Mouse (Mus musculus) c-Kit-positive CD71-negative TER-119-negative erythroid progenitor cells, embryonic 14.5 days (primary cell): ENCODE measurements around the gene Olfr1394.
A peak's percentile ranks its signal among the peaks of the same experiment; 100 is the strongest.
"Not testable (repeated sequence)": the region's sequence is repeated elsewhere in the genome, so short reads cannot be mapped to it uniquely, and the experiment has no call there.

ENCODE experiments used
- DNase-seq: peaks from one replicate; pipeline ENCODE4 v3.0.0-alpha.2; 2013; ENCODE audit warnings: low read depth

The Olfr1394 gene

DNA sequence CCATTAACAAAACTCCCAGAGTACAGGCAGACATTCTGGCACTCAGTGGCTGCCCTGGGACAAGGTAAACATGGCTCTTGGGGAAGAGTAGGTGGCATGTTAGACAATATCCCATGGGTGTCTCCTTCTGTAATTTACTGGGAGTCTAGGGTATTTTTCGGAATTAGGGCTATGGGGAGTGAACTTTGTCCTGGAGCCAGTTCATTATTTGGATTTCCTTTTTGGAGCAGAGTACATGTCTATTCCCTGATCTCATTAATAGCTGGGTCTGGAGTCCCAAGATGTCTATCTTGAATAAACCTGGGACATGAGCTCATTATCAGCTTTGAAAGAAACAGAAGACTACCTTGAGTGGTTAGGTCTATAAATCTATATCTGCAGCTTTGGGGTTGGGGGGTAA, at the start of gene Olfr1394:
Gene Olfr1394 (plus strand): TSS at position 301 of the 400 bp plus-strand sequence.
- DNase-seq = no peak

DNA sequence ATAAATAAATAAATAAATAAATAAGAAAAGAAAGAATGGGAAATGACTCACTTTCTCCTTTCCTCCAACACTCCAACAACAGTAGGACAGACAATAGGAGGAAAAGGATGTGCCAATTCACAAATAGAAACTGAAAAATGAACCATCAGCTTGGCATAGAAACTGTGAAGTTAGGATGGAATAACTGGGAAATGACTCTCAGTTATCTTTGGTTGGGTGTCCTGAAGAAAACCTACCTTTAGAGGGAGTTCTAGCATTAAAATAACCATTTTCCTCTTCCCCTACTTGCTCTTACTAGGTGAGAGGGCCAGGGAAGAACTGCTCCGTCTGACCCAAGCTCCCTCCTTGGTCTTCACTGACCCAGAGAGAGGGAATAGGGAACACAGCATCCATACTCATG, 48.4 kb upstream of the Olfr1394 start:
- no peak for DNase-seq

DNA sequence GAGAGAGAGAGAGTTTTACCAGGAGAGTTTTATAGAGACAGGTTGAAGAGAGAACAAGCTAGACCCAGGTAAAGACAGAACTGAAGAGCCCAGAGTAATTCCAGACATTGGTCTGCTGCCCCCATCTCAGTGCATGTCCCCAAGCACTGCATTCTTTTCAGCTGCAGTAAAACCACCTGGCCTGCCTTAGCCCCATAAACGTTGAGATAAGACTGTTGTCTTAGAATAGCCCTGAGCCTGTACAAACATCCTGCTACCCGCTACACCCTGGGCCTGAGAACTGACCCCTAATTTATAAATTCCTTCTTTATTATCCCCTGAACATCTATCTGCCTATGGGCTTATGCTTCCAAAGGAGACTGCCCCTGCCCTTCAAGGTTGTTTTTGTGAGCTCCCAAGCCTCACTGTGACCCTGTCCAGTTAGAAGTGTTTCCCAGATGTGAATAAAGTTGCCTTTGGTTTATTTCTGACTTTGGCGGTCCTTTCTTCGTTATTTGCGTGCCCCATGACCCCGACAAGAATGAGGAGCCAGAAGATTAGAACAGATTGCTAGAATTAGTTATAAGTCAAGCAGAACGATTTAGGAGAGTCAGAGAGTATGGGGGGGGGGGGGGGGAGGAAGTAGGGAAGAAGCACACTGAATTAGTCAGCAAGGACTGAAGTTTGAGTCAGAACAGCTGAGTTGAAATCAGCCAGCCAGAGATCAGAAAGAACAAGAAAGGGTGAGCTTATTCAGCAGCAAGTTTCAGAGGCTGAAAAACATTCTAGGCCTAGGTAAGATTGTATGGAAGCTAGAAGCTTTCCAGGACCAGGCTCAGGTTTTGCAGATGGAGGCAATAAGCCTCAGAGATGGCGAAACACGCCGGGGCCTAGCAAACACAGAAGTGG, 46.3 kb upstream of the Olfr1394 start:
- DNase-seq = no peak

DNA sequence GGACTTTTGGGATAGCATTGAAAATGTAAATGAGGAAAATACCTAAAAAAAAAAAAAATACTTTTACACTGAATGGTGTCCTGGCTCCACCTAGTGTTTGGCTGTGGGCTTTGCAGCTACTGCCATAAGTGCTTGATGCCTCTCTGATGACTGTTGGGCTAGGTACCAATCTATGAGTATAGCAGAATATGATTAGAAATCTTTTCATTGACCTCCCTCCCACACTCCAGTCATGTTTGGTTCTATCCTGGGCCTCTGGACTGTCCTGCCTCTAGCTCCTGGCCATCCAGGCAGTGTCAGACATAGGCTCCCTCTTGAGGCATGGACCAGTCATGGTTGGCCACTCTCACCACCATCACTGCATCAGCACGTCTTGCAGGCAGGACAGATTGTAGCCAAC, 45.3 kb upstream of the Olfr1394 start:
- no peak for DNase-seq

DNA sequence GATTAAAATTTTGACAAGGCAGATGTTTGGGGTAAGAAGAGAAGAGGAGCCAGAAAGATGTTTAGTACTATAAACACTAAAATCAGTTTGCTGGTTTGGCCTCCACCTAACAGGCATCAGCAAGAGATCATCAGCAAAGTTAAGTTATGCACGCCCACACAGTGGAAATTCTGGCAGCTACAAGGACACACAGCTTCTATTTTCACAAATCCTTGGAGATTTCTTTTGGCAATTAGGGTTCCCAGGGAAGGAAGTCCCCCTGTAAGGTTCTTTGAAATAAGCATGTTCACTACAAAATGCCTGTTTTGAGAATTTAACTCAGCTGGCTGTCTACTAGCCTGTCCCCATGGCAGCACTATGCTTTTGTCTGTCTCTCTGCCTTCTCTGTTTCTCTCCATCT, 43.2 kb upstream of the Olfr1394 start:
- no peak for DNase-seq

DNA sequence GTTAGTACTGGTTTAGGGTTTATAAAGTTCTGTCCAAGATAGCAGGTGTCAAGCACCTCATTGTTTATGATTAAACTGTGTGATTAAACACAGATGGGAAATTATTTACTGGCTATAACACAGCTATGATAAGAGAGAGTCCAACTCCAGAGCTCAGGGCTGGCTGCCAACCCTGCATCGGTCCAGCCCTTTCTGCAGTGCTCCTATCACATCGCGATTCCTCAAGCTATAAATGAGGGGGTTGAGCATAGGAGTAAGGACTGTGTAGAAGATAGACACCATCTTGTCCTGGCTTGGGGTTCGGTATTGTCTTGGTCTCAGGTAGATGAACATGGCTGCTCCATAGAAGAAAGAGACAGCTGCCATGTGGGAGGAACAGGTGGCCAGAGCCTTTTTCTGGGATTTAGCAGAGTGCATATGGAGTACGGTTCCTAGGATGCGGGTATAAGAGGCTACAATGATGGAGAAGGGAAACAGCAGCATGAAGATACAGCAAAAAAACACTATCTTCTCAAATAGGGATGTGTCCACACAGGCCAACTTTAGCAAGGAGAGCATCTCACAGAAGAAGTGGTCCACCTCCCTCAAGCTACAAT, 41.5 kb upstream of the Olfr1394 start:
- no peak for DNase-seq

DNA sequence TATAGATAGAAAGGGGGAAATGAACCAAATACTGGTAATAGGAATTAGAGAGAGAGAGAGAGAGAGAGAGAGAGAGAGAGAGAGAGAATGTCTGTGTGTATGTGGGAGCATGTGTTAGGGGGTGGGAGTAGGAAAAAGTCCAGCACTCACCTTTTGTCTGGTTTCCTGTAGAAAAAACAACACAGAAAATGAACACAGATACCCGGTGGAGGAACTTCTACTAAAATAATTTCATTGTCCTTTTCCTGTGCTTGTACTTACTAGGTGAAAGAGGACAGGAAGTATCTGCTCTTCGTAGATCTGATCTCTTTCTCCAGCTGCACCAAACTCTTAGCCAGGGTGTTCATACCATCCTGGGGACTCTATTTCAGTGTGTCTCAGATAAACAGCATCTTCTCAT, 40.0 kb upstream of the Olfr1394 start:
- no peak for DNase-seq

DNA sequence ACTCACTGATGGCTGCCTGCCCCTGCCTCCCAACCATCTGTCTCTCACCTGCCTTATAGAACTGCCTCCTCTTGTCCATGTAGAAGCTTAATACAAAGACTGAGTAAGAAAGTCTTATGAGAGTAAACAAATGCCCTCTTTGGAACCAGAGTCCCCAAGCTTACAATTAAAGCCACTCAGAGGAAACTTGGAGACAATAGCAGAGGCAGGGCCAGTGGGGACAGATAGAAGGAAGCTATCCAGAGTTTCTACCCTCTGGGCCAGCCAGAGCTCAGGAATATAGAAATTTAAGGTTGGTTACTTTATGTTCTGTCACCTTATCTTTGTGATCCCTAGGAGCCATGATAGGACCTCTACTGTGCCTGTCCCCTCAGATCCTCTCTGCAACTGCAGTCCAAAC, 39.4 kb upstream of the Olfr1394 start, which contains the start of gene Olfr1396:
Gene Olfr1396 (minus strand): TSS at position 101 of the 400 bp plus-strand sequence.
- no peak for DNase-seq

DNA sequence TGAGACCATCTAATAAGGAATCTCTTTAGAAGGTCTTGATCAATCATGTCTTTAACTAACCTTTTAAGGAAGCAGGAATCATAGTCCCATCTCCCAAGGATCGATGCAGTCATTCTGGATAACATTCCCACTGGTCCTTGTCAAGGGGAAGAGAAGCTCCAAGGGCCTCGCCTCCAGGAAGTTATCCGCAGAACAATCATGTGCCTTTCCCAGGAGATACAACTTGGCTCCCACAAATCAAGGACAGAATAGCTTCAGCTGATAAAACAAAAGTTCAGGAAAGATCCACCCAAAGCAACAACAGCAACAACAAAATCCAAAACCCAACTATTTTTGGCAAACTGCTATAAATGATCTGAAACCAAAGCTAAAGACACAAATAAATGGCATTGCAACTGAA, 34.5 kb upstream of the Olfr1394 start:
- no peak for DNase-seq

DNA sequence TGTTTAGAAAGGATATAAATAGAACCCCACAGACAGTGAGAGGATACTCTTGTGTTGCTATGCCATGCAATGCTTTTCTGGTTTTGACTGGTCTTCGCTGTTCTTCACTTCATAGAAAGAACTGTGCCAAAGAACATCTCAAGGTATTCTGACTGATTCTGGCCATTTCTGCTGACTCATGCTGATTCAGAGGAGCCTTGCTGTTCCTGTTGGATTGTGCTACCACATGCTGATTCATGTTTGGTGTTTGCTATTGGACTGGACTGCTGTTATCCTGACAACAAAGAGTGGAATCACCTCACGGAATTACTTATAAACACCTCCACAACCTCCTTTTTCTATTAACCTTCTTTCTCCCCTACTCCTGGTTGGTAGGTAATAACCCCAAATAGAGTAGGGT, 30.0 kb upstream of the Olfr1394 start:
- DNase-seq = no peak

DNA sequence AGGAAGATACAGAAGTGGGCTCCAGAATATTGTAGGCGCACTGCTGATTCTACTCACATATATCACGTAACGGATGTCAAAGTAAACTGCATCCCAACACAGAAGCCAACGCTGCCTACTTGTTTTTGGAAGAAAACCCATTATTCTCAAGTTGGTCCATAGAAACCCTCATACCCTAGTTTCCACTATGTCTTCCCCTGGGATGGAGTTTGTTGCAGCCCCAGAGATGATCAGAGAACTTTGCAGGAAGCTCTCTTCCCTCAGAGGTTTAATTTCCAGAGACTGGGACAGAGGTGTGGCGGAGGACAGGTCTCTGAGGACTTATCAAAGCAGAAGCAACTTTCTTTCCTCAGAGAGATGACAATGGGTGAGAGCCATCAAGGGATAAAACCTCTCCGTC, 12.2 kb upstream of the Olfr1394 start, which contains the start of gene Olfr1395:
Gene Olfr1395 (plus strand): TSS at position 301 of the 400 bp plus-strand sequence.
- no peak for DNase-seq

DNA sequence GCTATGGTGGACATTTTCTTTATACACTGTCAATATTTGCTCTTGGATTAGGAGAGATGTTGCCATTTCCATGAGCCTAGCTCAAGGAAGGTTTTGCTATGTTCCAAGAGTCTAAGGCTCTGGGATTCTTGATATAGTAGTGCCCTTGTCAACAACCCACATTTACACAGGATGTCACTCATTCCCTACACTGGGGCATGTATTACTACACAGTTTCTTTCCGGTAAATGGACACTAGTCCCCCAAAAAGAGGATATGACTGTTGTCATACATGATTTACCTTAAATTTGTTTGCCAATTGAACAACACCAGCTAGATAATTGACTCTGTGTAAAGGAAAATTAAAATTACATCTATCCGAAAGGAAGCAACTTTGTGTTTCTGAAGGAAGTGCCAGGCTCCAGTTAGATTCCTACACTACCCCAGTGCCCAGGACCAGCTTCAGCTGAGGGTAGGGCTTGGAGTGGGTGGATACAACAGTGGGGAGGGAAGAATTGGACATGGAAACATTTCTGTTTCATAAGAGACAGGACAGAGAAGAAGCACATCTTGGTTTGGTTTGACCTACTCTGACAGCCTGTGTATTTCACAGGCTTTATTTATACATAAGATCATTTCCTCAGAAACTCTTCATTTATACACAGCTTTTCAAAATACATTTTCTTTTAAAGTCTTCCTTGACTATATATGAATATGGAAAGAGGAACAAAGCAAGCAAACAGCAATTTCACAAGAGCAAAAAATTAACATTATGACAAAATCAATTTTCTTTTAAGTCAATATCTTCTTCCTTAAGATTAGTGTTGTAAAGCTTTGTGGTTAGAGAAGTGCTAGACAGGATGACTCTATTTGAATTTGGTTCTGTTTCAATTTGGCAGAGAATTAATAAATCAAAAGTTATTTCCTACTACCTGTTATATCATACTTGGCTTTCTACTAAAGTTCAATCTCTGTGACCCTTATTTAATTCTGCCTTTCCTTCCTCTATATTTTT, 2.9 kb downstream of the Olfr1394 start:
- no peak for DNase-seq

DNA sequence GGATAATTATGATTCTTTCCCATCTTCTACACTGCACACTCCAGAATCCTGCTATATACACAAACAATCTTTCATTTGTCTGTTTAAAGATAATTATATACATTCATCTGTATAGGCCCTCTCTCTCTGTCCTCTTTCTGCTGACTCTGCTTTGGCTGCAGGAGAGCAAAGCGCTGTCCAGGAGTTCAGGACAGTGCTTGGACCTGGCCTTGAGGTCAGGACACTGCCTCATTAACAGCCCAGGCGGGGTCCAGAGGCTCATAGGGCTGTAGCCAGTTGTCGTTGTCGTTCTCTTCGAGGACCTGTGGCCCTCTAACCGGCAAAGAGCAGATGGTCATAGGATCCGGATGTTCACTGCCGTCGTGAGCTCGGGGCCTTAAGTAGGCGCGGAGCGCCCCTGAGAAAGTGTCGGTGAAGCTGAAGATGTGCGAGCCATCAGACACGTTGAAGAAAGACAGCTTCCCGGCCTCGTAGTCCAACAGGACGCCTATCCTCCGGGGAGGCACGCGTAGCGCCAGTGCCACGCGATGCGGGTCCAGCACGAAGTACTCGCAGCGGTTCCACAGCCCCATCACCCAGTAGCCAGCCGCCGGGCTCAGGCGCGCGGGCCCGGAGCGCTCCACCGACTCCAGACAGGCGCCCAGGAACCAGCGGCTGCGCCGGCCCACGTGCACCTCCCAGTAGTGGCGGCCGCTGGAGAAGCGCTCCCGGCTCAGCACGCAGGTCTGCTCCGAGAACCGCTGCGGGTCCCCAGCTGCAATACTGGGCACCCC, 14.8 kb downstream of the Olfr1394 start:
- no peak for DNase-seq

DNA sequence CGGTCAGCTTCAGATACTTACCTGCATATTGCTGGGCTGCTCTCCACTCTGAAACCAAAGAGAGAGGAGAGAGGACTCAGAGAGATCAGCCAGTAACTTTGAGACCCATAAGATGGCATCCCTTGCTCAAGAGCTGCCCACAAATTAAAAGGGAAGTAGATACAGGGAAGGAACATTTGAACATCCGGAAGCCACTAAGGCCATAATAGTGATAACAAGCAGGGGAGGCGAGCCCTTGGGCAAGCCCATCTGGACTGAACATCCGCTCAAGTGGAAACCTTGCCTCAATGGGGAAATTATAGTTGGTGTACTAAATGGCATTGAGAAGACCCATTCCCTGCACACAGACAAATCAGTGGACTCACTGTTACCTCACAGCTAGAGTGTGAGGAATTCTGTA, 16.4 kb downstream of the Olfr1394 start:
- peak; percentile 37 for DNase-seq

DNA sequence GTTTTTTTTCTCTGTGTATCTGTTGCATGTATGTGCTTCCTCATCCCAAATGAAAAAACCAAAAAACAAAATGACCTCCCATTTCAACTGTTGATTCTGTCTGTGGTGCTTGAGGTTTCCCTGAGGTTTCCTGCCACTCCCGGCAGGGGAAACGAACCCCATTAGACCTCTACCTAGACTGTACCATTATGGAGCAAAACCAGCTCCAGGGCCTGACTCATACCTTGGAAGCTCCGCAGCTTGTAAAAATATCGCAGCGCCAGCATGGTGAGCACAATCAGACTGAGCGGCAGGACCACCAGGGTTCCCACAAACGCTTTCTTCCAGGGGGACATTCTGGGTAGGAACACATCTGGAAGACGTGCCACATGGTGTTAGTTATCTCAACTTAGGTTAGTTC, 21.2 kb downstream of the Olfr1394 start:
- peak; percentile 51 for DNase-seq

DNA sequence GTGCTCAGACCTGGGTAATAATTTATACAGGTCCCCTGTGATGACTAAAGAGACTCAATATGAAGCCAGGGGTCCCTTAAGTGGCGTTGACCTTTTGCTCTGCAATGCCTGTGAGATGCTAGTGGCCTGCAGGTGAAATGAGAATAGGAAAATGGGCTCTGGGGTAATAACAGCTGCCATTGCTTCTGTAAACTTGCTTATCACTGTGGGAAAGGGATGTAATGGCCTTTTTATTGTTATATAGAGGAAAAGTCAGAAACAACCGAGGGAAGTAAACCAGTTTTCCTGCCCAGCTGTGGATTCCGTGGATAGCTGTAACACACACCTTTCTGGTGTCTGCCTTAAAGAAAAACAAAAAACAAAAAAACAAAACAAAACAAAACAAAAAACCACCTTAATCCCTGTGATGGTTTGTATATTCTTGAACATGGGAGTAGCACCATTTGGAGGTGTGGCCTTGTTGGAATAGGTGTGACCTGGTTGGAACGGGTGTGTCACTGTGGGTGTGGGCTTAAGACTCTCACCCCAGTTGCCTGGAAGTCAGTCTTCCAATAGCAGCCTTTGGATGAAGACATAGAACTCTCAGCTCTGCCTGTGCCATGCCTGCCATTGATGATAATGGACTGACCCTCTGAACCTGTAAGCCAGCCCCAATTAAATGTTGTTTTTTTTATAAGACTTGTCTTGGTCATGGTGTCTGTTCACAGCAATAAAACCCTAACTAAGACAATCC, 22.0 kb downstream of the Olfr1394 start:
- not testable (repeated sequence) for DNase-seq

DNA sequence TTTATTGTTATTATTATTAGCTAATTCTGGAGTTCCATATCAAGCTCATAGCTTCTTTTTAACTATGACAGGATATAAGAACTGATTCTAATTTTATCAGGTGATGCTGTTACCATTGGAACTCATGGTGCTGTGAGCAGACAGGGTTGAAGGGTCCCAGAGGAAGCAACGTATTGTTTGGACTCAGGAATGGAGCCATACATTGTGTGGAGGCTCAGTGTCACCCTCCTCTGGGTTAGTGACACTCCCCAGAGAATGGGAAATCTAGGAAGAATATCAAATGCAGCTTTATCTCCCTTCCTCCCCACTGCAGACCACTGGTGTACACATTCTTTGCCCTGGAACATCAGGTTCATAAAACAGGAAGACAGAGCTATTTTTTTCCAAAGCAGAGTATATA, 29.0 kb downstream of the Olfr1394 start:
- DNase-seq = no peak

DNA sequence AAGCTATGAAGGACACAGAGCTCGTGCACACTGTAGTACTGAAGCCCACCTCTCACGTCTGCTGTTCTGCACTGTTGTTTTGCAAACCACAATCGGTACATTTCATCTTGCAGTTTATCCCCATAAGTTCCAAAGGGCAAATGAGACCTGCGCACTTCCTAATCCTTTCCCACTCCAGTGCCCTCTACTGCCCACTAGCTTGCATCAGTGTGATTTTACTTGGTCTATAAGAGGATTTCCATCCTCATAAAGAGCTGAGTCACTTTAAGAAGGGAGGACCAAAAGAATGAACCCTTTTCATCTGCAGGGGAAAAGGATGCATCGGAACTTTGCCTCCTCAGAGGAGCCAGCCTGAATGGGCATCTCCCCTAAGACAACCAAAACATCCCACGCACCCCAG, 32.3 kb downstream of the Olfr1394 start:
- DNase-seq = no peak

DNA sequence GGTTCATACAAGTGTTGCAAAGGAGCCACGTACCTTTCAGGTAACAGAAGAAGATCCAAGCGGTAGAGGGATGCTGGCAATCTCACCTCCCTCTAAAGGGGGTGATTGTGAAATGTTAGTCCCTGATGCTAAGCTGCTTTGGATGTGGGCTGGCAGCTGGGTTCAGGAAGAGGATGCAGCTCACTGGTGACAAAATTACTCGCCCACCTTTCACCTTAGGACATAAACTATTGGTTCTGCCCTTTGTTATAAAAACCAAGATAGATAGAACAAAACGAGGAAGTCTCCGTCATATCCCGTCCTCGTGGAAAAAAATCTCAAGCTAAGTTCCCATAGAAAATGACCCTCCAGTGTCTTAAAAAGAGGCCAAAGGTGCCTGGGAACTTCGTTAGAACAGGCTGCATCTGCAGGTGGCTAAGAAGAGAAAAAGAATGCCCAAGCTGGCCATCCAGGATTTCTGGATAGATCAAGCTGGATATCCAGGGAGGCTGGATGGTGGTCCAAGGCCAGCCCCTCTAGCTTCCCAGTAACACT, 32.8 kb downstream of the Olfr1394 start, which contains the start of gene Btnl9:
Gene Btnl9 (minus strand): TSS at position 205 of the 534 bp plus-strand sequence.
- DNase-seq = no peak

DNA sequence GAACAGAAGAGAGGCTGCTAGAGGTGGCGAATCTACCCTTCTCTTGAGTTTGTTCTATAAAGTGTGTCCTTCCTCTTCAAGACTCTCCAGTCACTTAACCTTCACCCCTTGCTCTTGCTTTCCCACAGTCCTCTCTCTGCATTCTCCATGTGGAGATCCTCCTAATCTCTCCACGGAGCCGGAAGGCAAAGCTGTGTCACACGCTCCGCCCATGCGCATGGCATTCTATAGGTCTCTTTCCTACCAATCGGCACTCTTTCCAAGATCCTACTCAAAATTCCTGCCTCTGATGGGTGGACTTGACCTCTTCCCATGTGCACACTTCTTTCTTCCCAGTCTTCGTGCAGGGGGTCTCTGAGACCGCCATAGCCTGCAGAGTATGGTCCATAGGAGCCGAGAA, 33.5 kb downstream of the Olfr1394 start:
- DNase-seq = no peak
